In the genomic region with DNA sequence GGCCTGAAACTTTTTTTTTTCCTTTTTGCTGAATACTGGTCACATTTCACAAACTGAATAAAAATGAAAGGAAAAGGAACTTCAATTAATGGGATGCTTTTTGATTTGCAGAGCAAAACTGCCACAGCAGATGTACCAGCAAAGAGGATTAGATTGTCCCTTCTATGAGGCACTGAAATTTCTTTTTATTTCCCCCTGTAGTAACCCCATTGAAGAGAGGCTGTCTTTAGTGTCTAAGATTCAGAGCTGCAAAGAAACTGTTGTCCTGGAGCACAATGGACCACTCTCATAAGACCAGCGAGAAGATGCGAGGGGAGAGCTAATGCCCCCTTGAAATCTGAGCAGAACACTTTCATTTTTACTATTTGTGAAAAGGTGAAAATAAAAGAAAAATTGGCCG, we compare ENCODE assay signal across 13 mouse cellular contexts.
DNase-seq lines count a peak whose midpoint lies in the region; ATAC-seq and TF ChIP-seq lines count a peak whose summit lies in the region.
"Had no signal": no experiment of that assay in that cellular context is flagged by ENCODE, and none has a peak within 500 bp of the region (broad histone marks: within the 10 kb centered on the region; RNA-seq: fewer than 3 reads in every experiment).

No protein-coding gene starts in this region.

- H3K4me2 ChIP-seq in forebrain, embryonic 11.5 days (ENCODE audit: low read depth, low read length, severe bottlenecking): peak overlapping the region; percentile 5; the same call in 1 of the 2 replicates
- H3K4me2 ChIP-seq in hindbrain, embryonic 15.5 days: peak overlapping the region; percentile 46
- H3K4me2 ChIP-seq in myocyte (ENCODE audit: low read depth): peak overlapping the region; percentile 5
- H3K4me2 ChIP-seq: intestine, embryonic 15.5 days; liver, embryonic 15.5 days; stomach, embryonic 15.5 days had no signal

- ATAC-seq in forebrain, embryonic 11.5 days (replicated peaks; ENCODE audit: low FRiP score): peak; percentile 78
- ATAC-seq in hindbrain, embryonic 15.5 days (ENCODE audit: low FRiP score, low read depth): no peak

- no peak for TF ChIP-seq POLR2A in myocyte (IDR thresholded peaks at IDR 0.05; ENCODE audit: insufficient read length, low read depth)

- no peak overlapping the region for H3ac ChIP-seq in myocyte (ENCODE audit: control insufficient read depth, insufficient read length)

- H3K4me1 ChIP-seq in forebrain, embryonic 11.5 days (replicated peaks; ENCODE audit: control insufficient read depth, insufficient read depth, low read length): peaks cover 10% of the 10 kb centered on the region; the same call in 1 of the 2 replicates
- peaks cover 14% of the 10 kb centered on the region for H3K4me1 ChIP-seq in hindbrain, embryonic 15.5 days (replicated peaks)
- H3K4me1 ChIP-seq: intestine, embryonic 15.5 days; liver, embryonic 15.5 days; stomach, embryonic 15.5 days had no signal

- no peak overlapping the region for H3K4me3 ChIP-seq in forebrain, embryonic 11.5 days (ENCODE audit: low read depth, low read length)
- H3K4me3 ChIP-seq in hindbrain, embryonic 15.5 days: no peak overlapping the region
- H3K4me3 ChIP-seq in myocyte: no peak overlapping the region
- H3K4me3 ChIP-seq: intestine, embryonic 15.5 days; liver, embryonic 15.5 days; stomach, embryonic 15.5 days had no signal

- no peaks in the 10 kb centered on the region for H3K27me3 ChIP-seq in forebrain, embryonic 11.5 days (ENCODE audit: control insufficient read depth, insufficient read depth, low read length)
- H3K27me3 ChIP-seq in hindbrain, embryonic 15.5 days: no peaks in the 10 kb centered on the region
- H3K27me3 ChIP-seq in myocyte (ENCODE audit: control insufficient read depth, insufficient read depth, insufficient read length): no peaks in the 10 kb centered on the region
- H3K27me3 ChIP-seq: intestine, embryonic 15.5 days; liver, embryonic 15.5 days; stomach, embryonic 15.5 days had no signal

- H3K36me3 ChIP-seq in forebrain, embryonic 11.5 days (ENCODE audit: control insufficient read depth, insufficient read depth, low read length): no peaks in the 10 kb centered on the region
- no peaks in the 10 kb centered on the region for H3K36me3 ChIP-seq in hindbrain, embryonic 15.5 days
- H3K36me3 ChIP-seq in myocyte (ENCODE audit: control insufficient read depth, insufficient read depth): no peaks in the 10 kb centered on the region
- H3K36me3 ChIP-seq: intestine, embryonic 15.5 days; liver, embryonic 15.5 days; stomach, embryonic 15.5 days had no signal

- peak; percentile 5 for DNase-seq in layer of hippocampus, adult 11-12 months (ENCODE audit: low spot score)
- DNase-seq in layer of hippocampus, adult 9-11 months: no peak
- DNase-seq in forebrain, embryonic 11.5 days (ENCODE audit: low spot score): no peak
- DNase-seq in adrenal gland, postnatal 10 days: no peak
- no peak for DNase-seq in adrenal gland, postnatal 36 days
- DNase-seq in yolk sac, embryonic 10.5 days (ENCODE audit: low spot score): no peak
- DNase-seq: B cell, adult 2 months; kidney, postnatal 14 days had no signal

- no peaks in the 10 kb centered on the region for H3K79me2 ChIP-seq in myocyte (ENCODE audit: control insufficient read depth, insufficient read depth)

- H3K9ac ChIP-seq in forebrain, embryonic 11.5 days (ENCODE audit: low read length): peak overlapping the region; percentile 3; the same call in 1 of the 2 replicates
- 0 out of 2 replicates have a peak overlapping the region, but pooled peaks have one; percentile 6 for H3K9ac ChIP-seq in hindbrain, embryonic 15.5 days
- H3K9ac ChIP-seq: intestine, embryonic 15.5 days; liver, embryonic 15.5 days; stomach, embryonic 15.5 days had no signal

- H3K27ac ChIP-seq in forebrain, embryonic 11.5 days (ENCODE audit: low read depth, low read length): peak overlapping the region; percentile 94
- peak overlapping the region; percentile 80 for H3K27ac ChIP-seq in hindbrain, embryonic 15.5 days (replicated peaks)
- H3K27ac ChIP-seq: intestine, embryonic 15.5 days; liver, embryonic 15.5 days; stomach, embryonic 15.5 days had no signal

- 12% methylated on average over 3 of the region's 3 CpGs for WGBS in forebrain, embryonic 11.5 days
- 18% methylated on average over 3 of the region's 3 CpGs for WGBS in hindbrain, embryonic 15.5 days

- no peaks in the 10 kb centered on the region for H3K9me3 ChIP-seq in forebrain, embryonic 11.5 days (ENCODE audit: control insufficient read depth, low read length)
- H3K9me3 ChIP-seq in hindbrain, embryonic 15.5 days: no peaks in the 10 kb centered on the region
- H3K9me3 ChIP-seq: intestine, embryonic 15.5 days; liver, embryonic 15.5 days; stomach, embryonic 15.5 days had no signal

TF ChIP-seq in myocyte, 11 proteins besides CTCF, POLR2A, EP300 and RAD21:
- TF ChIP-seq POLR2AphosphoS2 (IDR thresholded peaks at IDR 0.05; ENCODE audit: insufficient read length, low read depth) (no peak), REST (IDR thresholded peaks at IDR 0.05; ENCODE audit: insufficient read depth, insufficient read length) (no peak)
